Comparison of ENCODE assay signal across 9 mouse cellular contexts in the genomic region with DNA sequence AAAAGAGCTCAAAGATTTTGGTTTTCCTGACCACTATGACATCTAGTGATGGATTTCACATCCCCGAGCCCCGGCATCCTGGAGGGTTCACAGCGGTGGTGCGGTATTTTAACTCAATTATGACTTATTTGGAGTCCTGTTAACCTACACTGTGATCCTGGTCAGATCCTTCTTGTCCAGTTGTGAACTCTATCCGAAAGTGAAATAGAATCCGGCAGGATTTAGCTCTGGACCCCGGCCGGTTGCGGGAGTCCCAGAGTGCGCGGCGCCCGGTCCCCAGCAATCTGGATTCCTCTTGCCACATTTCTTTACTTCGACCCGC. TPM values are rescaled to one million over a fixed set of nuclear protein-coding genes. Genes with fewer than 3 reads are reported as not detected.
DNase-seq lines count a peak whose midpoint lies in the region; ATAC-seq and TF ChIP-seq lines count a peak whose summit lies in the region.
"Had no signal": no experiment of that assay in that cellular context is flagged by ENCODE, and none has a peak within 500 bp of the region (broad histone marks: within the 10 kb centered on the region; RNA-seq: fewer than 3 reads in every experiment).

No protein-coding gene starts in this region.

- H3K4me1 ChIP-seq in E14TG2a.4 (replicated peaks; ENCODE audit: low read depth, low read length): peaks cover 16% of the 10 kb centered on the region
- H3K4me1 ChIP-seq in forebrain, embryonic 15.5 days: peaks cover 20% of the 10 kb centered on the region
- no peaks in the 10 kb centered on the region for H3K4me1 ChIP-seq in liver, embryonic 12.5 days

- WGBS in forebrain, embryonic 15.5 days: 1% methylated on average over 15 of the region's 15 CpGs
- WGBS in liver, embryonic 12.5 days (ENCODE audit: insufficient replicate concordance): 2% methylated on average over 15 of the region's 15 CpGs

- no peak overlapping the region for H3K9ac ChIP-seq in forebrain, embryonic 15.5 days (replicated peaks)
- H3K9ac ChIP-seq in liver, embryonic 12.5 days: no peak overlapping the region

- H3K4me2 ChIP-seq in forebrain, embryonic 15.5 days (replicated peaks): peak overlapping the region; percentile 32
- peak overlapping the region; percentile 48 for H3K4me2 ChIP-seq in liver, embryonic 12.5 days

- peak overlapping the region; percentile 52 for H3K4me3 ChIP-seq in gastrocnemius, adult 2 months
- peak overlapping the region; percentile 74 for H3K4me3 ChIP-seq in E14TG2a.4 (replicated peaks; ENCODE audit: low read length)
- H3K4me3 ChIP-seq in forebrain, embryonic 15.5 days: peak overlapping the region; percentile 28
- H3K4me3 ChIP-seq in liver, embryonic 12.5 days: peak overlapping the region; percentile 30; the same call in 1 of the 2 replicates

- no peak; the same call in 1 of the 2 replicates for ATAC-seq in forebrain, embryonic 15.5 days (replicated peaks)
- peak; percentile 15; the same call in 1 of the 2 replicates for ATAC-seq in liver, embryonic 12.5 days
- ATAC-seq in monocyte, adult 5-6 weeks (replicated peaks; ENCODE audit: insufficient number of reproducible peaks, low FRiP score, low TSS enrichment, poor library complexity, severe bottlenecking): no peak

- H3K9me3 ChIP-seq in E14TG2a.4 (ENCODE audit: low read length): no peaks in the 10 kb centered on the region
- no peaks in the 10 kb centered on the region for H3K9me3 ChIP-seq in forebrain, embryonic 15.5 days
- H3K9me3 ChIP-seq in liver, embryonic 12.5 days (replicated peaks): no peaks in the 10 kb centered on the region

- H3K27me3 ChIP-seq in E14TG2a.4 (ENCODE audit: insufficient read depth, low read length): peaks cover 60% of the 10 kb centered on the region
- H3K27me3 ChIP-seq in forebrain, embryonic 15.5 days: peaks cover 56% of the 10 kb centered on the region
- H3K27me3 ChIP-seq in liver, embryonic 12.5 days (replicated peaks): peaks cover 72% of the 10 kb centered on the region

- intact Hi-C loops in gastrocnemius, adult 2 months (cut with DNase I): no loop called here

- H3K36me3 ChIP-seq in E14TG2a.4 (ENCODE audit: insufficient read depth, low read length): no peaks in the 10 kb centered on the region
- no peaks in the 10 kb centered on the region for H3K36me3 ChIP-seq in forebrain, embryonic 15.5 days
- H3K36me3 ChIP-seq in liver, embryonic 12.5 days: no peaks in the 10 kb centered on the region

- H3K27ac ChIP-seq in gastrocnemius, adult 2 months: no peak overlapping the region
- no peak overlapping the region for H3K27ac ChIP-seq in forebrain, embryonic 15.5 days (replicated peaks)
- no peak overlapping the region for H3K27ac ChIP-seq in liver, embryonic 12.5 days

- no peak for DNase-seq in gastrocnemius, adult 2 months
- no peak for DNase-seq in gastrocnemius, postnatal 25 days
- no peak for DNase-seq in cerebellum, adult 8-10 months
- DNase-seq in adrenal gland, adult 8-10 months: no peak

- TF ChIP-seq CTCF in gastrocnemius, adult 2 months (IDR thresholded peaks at IDR 0.05): no peak
- no peak for TF ChIP-seq CTCF in E14TG2a.4 (conservative IDR thresholded peaks at IDR 0.05; ENCODE audit: low read length)

RNA-seq across cellular contexts. Expression of gene Alx1, which starts 2.1 kb away (rescaled TPM):
- total RNA-seq in gastrocnemius, adult 2 months (2021): not detected
- not detected for total RNA-seq in gastrocnemius, postnatal 25 days (2021)
- 0.50 and 0.87 TPM in 2 replicates for polyA plus RNA-seq in forebrain, embryonic 15.5 days (2015; fragmentation: Nextera tagmentation; extraction: Ambion mirVana)
- polyA plus RNA-seq in liver, embryonic 12.5 days (2016; fragmentation: Nextera tagmentation; extraction: Ambion mirVana): 0.17 and 0.33 TPM in 2 replicates
- total RNA-seq in monocyte, adult 5-6 weeks (2017): not detected in 3 replicates
- total RNA-seq in adrenal gland, adult 8-10 months (2022): not detected
- total RNA-seq: hematopoietic stem cell, adult 5-6 weeks had no signal
